Mouse (Mus musculus) limb, embryonic 12.5 days (tissue): ENCODE data around the gene Sox4. TPM values are rescaled to one million over a fixed set of nuclear protein-coding genes. Genes with fewer than 3 reads are reported as not detected.

Experiments used
- ATAC-seq: fragments of 200-750 bp; cut with Nextera tagmentation; 2 replicates; pipeline ENCODE4 v1.8.0; 2017; ENCODE audit warnings: low read depth, moderate TSS enrichment; ENCODE audit not compliant: insufficient number of reproducible peaks, insufficient read depth, low FRiP score, low TSS enrichment
- H3K27ac ChIP-seq: fragments of 300-500 bp; sonication (generic); 2 replicates; pipeline ENCODE4 v1.5.1; 2016; ENCODE audit warnings: mild to moderate bottlenecking, moderate library complexity
- H3K27me3 ChIP-seq: fragments of 300-500 bp; sonication (generic); 2 replicates; pipeline ENCODE4 v1.6.1; 2016; ENCODE audit warnings: mild to moderate bottlenecking, moderate library complexity
- H3K36me3 ChIP-seq: fragments of 300-500 bp; sonication (generic); 2 replicates; pipeline ENCODE4 v1.6.1; 2016; ENCODE audit warnings: mild to moderate bottlenecking, moderate library complexity
- H3K4me1 ChIP-seq: fragments of 300-500 bp; sonication (generic); replicated peaks from 2 replicates; pipeline ENCODE4 v1.6.1; 2016
- H3K4me2 ChIP-seq: fragments of 300-500 bp; sonication (generic); 2 replicates; pipeline ENCODE4 v1.6.1; 2016; ENCODE audit warnings: mild to moderate bottlenecking, moderate library complexity
- H3K4me3 ChIP-seq: fragments of 300-500 bp; sonication (generic); replicated peaks from 2 replicates; pipeline ENCODE4 v1.5.1; 2016; ENCODE audit warnings: mild to moderate bottlenecking
- H3K9ac ChIP-seq: fragments of 300-500 bp; sonication (generic); replicated peaks from 2 replicates; pipeline ENCODE4 v1.6.1; 2016; ENCODE audit warnings: mild to moderate bottlenecking, moderate library complexity
- H3K9me3 ChIP-seq: fragments of 300-500 bp; sonication (generic); 2 replicates; pipeline ENCODE4 v1.6.1; 2016; ENCODE audit warnings: mild to moderate bottlenecking, moderate library complexity
- WGBS: fragments of 180-500 bp; shearing (Covaris S2); methylation state at CpG from one replicate; pipeline ENCODE4 v1.1.7; 2016; 5-methylcytosine and 5-hydroxymethylcytosine counted together
- polyA plus RNA-seq: library from polyadenylated mRNA; unstranded; fragments of >200 nt; fragmentation: Nextera tagmentation; extraction: Ambion mirVana; gene quantifications from 2 replicates; pipeline ENCODE4 v1.2.1, GENCODE M21; 2016

Gene Sox4
- 131 and 135 TPM in 2 replicates for polyA plus RNA-seq

DNA sequence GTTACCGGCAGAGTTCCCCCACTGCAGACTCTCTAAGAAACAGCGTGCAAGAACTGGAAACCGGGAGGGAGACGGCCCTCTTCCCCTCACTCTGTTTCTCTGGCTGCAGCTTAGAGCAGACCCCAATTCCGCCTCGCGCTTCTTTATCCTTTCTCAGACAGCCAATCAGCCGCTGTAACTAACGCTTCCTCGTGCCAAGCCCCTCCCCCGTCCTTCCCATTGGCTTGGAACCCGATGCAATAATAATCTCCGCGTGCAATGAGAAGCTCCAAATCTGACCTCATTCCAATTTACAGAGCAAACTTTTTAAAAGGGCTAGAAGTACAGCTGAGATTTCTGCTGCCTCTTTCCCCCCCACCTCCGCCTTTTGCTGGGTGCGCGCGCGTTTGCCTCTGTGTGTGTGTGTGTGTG, at the start of gene Sox4:
Gene Sox4 (minus strand): TSS at position 133 of the 411 bp plus-strand sequence.
- H3K27me3 ChIP-seq, result no peaks in the 10 kb centered on the region
- peak within 1 kb of the TSS; percentile 100 for H3K9ac ChIP-seq
- H3K4me1 ChIP-seq, result peaks cover 10% of the 10 kb centered on the region
- ATAC-seq, result peak; percentile 86
- WGBS, result under 1% methylated on average over 19 of the region's 19 CpGs
- peak within 1 kb of the TSS; percentile 100 for H3K27ac ChIP-seq
- peaks cover 11% of the 10 kb centered on the region; the same call in 1 of the 2 replicates for H3K36me3 ChIP-seq
- H3K4me3 ChIP-seq, result peak within 1 kb of the TSS; percentile 99
- no peaks in the 10 kb centered on the region for H3K9me3 ChIP-seq
- H3K4me2 ChIP-seq, result peak within 1 kb of the TSS; percentile 59

DNA sequence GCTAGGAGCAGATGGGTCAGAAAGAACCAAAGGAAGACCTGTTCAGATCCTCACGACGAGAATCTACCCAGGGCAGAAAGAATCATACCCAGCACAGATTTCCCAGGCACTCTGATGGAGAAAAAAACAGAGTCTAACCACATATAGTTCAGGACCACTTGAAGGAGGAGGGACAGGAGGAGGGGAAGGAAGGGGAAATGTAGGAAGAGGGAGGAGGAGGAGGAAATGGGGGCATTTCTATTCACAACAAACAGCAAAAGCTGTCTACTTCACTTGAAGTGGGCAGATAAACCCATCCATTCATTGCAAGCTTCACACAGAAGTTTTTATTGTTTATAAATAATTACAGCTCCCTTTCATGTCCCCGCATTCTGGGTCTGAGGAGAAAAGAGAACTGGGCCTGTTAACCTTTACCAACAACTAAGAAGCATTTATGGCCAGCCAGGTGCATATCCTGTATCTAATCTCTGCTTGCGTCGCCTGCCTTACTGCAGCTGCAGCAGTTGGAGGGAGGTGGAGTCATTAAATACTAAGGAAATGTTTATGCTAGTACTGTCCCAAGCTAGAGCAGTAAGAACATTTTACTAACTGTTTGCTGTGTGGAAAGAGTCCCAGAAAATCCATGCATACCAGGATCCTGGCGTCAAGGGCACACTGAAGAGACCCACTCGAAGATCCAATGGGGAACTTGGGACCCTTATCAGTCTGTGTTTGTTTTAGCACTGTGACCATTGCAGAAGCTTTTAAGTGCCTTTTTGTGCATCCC, 38.6 kb upstream of the Sox4 start:
- no peaks in the 10 kb centered on the region for H3K9me3 ChIP-seq
- ATAC-seq, result no peak
- H3K4me1 ChIP-seq, result peaks cover 20% of the 10 kb centered on the region; the same call in 1 of the 2 replicates
- 37% methylated on average over 7 of the region's 7 CpGs for WGBS
- H3K27ac ChIP-seq, result no peak overlapping the region
- no peaks in the 10 kb centered on the region for H3K27me3 ChIP-seq
- H3K9ac ChIP-seq, result no peak overlapping the region
- H3K36me3 ChIP-seq, result no peaks in the 10 kb centered on the region
- H3K4me2 ChIP-seq, result no peak overlapping the region
- no peak overlapping the region for H3K4me3 ChIP-seq

DNA sequence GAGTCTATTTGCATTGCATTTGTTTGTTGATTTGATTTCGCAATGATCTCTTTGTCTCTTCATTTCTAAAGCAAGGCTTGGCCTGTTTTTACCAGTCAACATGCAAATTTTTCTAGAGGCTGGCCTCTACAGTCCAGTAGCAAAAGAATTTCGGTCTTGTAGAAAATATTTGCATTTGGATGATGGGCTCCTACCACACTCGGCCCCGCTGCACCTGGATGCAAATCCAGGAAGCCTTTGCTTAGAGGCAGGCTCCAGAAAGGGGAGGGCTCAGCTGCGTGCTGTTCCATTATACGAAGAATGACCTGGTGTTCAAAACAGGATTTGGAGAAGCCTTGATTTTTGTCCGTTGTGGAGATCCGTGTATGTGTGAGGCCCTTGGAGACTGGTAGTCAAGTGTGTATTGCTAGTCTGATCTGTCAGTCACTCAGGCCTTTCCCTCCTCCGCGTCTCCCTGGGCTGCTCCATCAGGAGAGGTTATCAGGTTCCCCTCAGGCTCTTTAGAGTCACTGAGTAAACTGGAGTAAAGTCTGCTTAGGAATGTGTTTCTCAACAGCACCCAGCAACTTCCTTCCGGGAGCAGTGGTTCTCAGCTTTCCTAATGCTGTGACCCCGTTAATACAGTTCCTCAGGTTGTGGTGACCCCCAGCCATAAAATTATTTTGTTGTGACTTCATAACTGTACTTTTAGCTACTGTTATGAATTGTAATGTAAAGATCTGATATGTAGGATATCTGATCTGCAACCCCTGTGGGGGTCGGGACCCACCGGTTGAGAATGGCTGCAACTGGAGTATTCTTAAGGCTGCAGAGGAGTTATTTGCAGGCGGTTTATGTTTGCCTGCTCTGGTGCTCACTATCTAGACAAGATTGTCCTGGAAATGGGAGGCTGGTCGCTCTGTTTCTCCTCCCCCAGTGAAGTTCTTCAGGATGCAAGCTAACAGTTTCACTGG, 35.5 kb upstream of the Sox4 start:
- no peaks in the 10 kb centered on the region for H3K36me3 ChIP-seq
- H3K4me2 ChIP-seq, result no peak overlapping the region
- no peak for ATAC-seq
- H3K9me3 ChIP-seq, result no peaks in the 10 kb centered on the region
- peaks cover 20% of the 10 kb centered on the region; the same call in 1 of the 2 replicates for H3K4me1 ChIP-seq
- WGBS, result 42% methylated on average over 16 of the region's 16 CpGs
- H3K27me3 ChIP-seq, result no peaks in the 10 kb centered on the region
- H3K27ac ChIP-seq, result no peak overlapping the region
- no peak overlapping the region for H3K4me3 ChIP-seq
- no peak overlapping the region for H3K9ac ChIP-seq

DNA sequence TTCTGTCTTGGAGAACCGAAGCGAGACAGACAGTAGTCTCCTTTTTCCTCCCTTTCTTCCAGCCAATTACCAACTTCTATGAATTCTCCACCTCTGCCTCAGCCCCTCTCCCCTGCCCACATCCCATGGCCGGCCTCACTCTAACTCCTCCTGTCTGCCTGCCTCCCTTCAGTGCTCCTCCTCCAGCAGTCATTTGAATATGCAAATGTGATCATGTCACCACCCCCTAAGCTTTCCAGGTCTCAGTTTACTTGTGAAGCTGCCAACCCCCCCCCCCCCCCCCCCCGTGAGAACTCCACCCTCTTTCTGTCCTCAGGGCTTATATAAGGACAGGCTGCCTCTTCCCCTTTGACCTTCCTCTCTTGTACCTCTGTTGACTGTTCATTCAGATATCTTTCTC, 27.2 kb upstream of the Sox4 start:
- H3K9me3 ChIP-seq, result peaks cover 4% of the 10 kb centered on the region; the same call in 1 of the 2 replicates
- no peaks in the 10 kb centered on the region for H3K27me3 ChIP-seq
- no peak overlapping the region for H3K9ac ChIP-seq
- H3K27ac ChIP-seq, result no peak overlapping the region
- no peak overlapping the region for H3K4me3 ChIP-seq
- H3K36me3 ChIP-seq, result no peaks in the 10 kb centered on the region
- 54% methylated on average over 4 of the region's 4 CpGs for WGBS
- ATAC-seq, result no peak
- no peak overlapping the region for H3K4me2 ChIP-seq
- H3K4me1 ChIP-seq, result no peaks in the 10 kb centered on the region

DNA sequence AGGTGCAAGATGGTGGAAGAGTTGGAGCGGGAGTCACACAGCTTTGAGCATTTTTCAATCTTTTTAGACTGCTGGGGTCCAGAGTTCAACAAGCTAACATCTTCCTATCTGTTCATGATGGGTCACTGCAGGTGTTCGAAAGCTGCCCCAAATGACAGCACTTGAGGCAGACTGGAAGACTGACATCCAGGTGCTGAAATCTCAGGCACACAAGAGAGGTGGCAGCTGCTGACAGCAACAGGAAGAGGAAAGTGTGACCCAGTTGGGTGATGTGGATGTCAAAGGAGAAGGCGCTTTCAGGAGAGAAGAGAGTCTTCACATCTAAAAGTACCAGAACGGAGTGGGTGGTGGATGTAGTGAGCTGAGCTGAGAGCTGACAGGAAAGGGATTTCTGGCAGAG, 21.5 kb upstream of the Sox4 start:
- Histone ChIP-seq H3K9ac (no peak overlapping the region), H3K4me3 (no peak overlapping the region), H3K27me3 (no peaks in the 10 kb centered on the region), H3K4me2 (no peak overlapping the region), H3K36me3 (no peaks in the 10 kb centered on the region), H3K9me3 (peaks cover 4% of the 10 kb centered on the region; the same call in 1 of the 2 replicates), H3K4me1 (no peaks in the 10 kb centered on the region), H3K27ac (no peak overlapping the region)
- ATAC-seq, result no peak
- 86% methylated on average over 4 of the region's 4 CpGs for WGBS

DNA sequence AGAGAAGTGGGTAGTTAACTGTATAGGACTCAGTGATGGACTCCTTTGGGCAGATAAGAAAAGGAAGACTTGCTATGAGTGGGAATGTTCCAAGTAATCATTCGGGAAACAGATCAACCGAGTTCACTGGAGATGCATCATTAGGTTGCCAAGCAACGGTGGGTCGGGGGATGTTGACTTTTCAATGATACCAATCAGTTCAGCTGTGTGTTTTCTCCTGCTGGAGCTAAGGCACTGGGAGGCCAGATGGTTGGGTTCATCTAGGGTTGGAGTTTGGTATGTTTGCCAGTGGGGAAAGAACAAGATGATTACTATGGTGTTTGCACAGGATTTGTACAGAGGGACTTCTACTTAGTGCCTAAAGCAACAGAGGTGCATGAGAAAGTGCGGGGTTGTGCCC, 21.1 kb upstream of the Sox4 start:
- ATAC-seq, result no peak
- Histone ChIP-seq H3K4me3 (no peak overlapping the region), H3K9ac (no peak overlapping the region), H3K36me3 (no peaks in the 10 kb centered on the region), H3K4me1 (no peaks in the 10 kb centered on the region), H3K27ac (no peak overlapping the region), H3K4me2 (no peak overlapping the region), H3K9me3 (peaks cover 4% of the 10 kb centered on the region; the same call in 1 of the 2 replicates), H3K27me3 (no peaks in the 10 kb centered on the region)
- WGBS, result 71% methylated on average over 5 of the region's 5 CpGs

DNA sequence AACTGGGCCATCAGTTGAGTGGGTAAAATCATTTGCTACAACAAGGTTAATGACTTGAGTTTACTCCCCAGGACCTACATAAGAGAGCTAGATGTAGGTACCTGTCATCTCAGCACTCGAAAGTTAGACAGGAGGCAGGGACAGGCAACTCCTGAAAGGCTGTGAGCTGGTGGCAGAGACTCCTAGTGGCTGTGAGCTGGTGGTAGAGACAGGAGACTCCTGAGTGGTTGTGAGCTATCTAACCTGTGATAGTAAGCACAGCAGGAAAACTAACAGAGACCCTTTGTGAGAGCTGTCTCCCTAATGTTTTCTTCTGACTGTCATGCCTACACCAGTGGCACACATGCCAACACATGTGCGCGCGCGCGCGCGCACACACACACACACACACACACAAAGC, 7.4 kb upstream of the Sox4 start:
- Histone ChIP-seq H3K27me3 (no peaks in the 10 kb centered on the region), H3K27ac (no peak overlapping the region), H3K36me3 (no peaks in the 10 kb centered on the region), H3K9me3 (no peaks in the 10 kb centered on the region), H3K9ac (no peak overlapping the region), H3K4me2 (no peak overlapping the region), H3K4me1 (peaks cover 9% of the 10 kb centered on the region; the same call in 1 of the 2 replicates), H3K4me3 (no peak overlapping the region)
- 97% methylated on average over 8 of the region's 8 CpGs for WGBS
- ATAC-seq, result no peak

DNA sequence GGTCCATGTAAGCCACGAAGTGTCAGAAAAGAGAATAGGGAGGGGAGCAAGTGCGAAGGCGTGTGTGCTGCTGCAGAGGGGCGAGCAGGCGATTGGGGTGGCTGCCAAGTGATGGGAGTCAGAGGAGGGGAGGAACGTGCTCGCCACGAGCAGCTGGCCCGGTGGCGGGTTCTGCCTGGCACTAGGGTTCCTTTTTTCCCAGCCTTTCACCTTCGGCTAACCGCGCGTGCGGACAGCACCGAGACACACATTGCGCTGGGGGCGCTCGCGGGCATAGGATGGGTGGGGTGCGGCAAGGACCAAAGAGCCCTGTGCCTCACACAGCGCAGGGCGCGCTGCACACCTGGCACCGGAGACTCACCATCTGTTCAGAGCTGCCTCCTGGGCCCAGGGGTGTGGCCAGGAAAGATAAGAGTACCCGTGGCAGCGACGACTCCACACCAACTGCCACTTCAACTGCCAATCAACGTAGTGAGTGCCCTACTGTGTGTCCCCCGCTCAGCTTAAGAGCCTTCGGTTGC, 6.0 kb upstream of the Sox4 start:
- H3K9ac ChIP-seq, result peak overlapping the region; percentile 76; the same call in 1 of the 2 replicates
- H3K27me3 ChIP-seq, result no peaks in the 10 kb centered on the region
- peaks cover 13% of the 10 kb centered on the region for H3K4me1 ChIP-seq
- no peaks in the 10 kb centered on the region for H3K36me3 ChIP-seq
- peak; percentile 50; the same call in 1 of the 2 replicates for ATAC-seq
- peak overlapping the region; percentile 50 for H3K4me3 ChIP-seq
- WGBS, result under 1% methylated on average over 30 of the region's 31 CpGs
- no peaks in the 10 kb centered on the region for H3K9me3 ChIP-seq
- peak overlapping the region; percentile 83 for H3K4me2 ChIP-seq
- peak overlapping the region; percentile 92; the same call in 1 of the 2 replicates for H3K27ac ChIP-seq

DNA sequence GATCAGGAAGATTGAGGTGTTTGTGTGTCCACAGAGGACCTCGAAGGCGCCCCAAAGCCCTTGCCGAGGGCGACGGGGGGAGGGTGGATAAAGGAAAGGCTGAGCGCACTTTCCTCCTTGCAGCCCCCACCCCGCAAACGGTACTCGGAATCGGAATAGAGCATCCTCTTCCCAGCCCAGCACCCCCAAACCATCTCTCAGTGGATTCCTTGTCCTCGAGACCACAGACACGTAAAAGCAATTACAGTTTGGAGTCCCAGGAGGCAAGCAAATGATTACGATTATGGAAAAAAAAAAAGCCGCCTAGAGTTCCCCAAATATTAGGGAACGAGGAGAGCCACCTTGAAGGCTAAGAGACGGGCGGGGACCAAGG, 5.5 kb upstream of the Sox4 start:
- Histone ChIP-seq H3K27me3 (no peaks in the 10 kb centered on the region), H3K9ac (peak overlapping the region; percentile 76), H3K27ac (peak overlapping the region; percentile 92), H3K4me1 (peaks cover 14% of the 10 kb centered on the region), H3K36me3 (no peaks in the 10 kb centered on the region), H3K9me3 (no peaks in the 10 kb centered on the region), H3K4me3 (peak overlapping the region; percentile 50), H3K4me2 (peak overlapping the region; percentile 83)
- under 1% methylated on average over 17 of the region's 17 CpGs for WGBS
- ATAC-seq, result no peak

DNA sequence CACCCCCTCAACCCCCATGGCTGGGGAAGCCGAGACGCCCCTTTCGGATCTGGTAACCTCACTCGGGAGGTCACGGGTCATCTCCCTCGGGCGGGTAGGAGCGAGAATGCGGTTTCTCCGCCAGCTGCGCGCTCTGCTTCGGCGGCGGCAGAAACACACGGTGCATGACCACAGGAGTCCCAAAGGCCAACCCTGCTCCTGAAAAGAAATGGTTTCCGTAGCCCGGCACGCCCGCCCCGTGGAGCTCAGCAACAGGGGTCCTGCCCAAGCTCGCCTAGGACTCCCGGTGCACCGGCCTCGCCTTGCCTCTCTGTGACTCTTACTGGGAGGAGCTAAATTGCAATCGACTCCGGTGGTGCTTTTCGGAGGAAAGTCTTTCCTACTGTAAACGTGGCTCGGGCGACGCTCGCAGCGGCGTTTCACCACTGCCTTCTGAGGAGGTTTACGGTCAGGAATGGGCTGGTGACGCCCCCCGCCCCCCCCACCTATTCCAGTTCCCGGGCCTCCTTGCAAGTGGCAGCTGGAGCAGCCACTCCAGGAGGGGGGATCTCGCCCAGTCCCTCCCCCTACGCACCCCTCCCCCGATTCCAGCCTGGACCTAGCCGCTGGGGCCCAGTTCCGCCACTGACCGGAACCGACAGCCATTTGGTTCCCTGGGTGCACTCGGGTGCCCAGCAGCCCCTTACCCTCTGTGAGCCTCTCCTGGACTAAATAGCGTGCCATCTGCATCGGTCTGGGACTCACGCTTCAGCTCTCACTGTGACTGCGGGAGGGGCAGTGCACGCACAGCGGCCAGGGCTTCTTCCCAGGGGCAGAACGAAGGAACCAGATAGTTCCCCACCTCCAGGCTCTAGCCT, 4.9 kb upstream of the Sox4 start:
- WGBS, result under 1% methylated on average over 53 of the region's 54 CpGs

More for the DNA sequence above, 4.9 kb upstream of the Sox4 start:
- Histone ChIP-seq H3K9me3 (no peaks in the 10 kb centered on the region), H3K4me2 (peak overlapping the region; percentile 83), H3K36me3 (no peaks in the 10 kb centered on the region), H3K4me1 (peaks cover 14% of the 10 kb centered on the region), H3K9ac (peak overlapping the region; percentile 76), H3K4me3 (peak overlapping the region; percentile 50), H3K27me3 (no peaks in the 10 kb centered on the region), H3K27ac (peak overlapping the region; percentile 92)
- peak; percentile 73 for ATAC-seq
